Mouse (Mus musculus) liver, adult 2 months (tissue): ENCODE measurements at regions not wholly inside any gene's neighbourhood (a gene's known extent, or its start where the extent isn't known, plus 50 kb on each side); places are given as distances from the start of the nearest gene placed in this dataset.

Experiments
- CTCF ChIP-seq: fragments of 200-500 bp; IDR thresholded peaks from 2 replicates; pipeline ENCODE4 v1.5.1; 2011; ENCODE audit warnings: low read depth, low read length, control low read depth
- POLR2A ChIP-seq: fragments of 200-500 bp; IDR thresholded peaks from 2 replicates; pipeline ENCODE4 v1.6.1; 2011; ENCODE audit warnings: low read length, control low read depth; ENCODE audit not compliant: insufficient read depth; ENCODE audit errors: extremely low read depth

DNA sequence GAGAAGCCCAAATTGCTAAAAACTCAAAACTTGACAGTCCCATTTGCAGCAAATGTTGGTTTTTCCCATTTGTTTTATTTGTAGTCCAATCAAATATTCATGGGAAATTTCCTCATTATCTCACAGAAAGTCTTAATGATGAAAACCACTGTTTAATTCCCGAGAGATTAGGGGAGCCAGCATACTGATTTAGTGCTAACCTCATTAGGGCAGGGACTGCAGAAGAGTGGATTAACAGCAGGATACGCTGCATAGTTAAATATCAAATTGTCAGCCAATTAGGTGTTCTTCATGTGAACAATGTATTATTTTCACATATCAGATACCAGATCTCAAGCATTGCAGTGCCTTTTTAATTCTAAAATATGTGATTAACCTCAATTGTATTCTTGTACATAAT, 264.0 kb upstream of the 4933412E24Rik start:
- no peak for TF ChIP-seq POLR2A
- TF ChIP-seq CTCF, result no peak
